Mouse (Mus musculus) intestine, embryonic 15.5 days (tissue): Measurements from ENCODE around the gene Tst. TPM values are rescaled to one million over a fixed set of nuclear protein-coding genes. Genes with fewer than 3 reads are reported as not detected.

ENCODE experiments used
- ATAC-seq: fragments of 200-750 bp; cut with Nextera tagmentation; 2 replicates; pipeline ENCODE4 v1.8.0; 2017; ENCODE audit warnings: moderate TSS enrichment, moderate library complexity
- H3K27ac ChIP-seq: fragments of 300-500 bp; sonication (generic); 2 replicates; pipeline ENCODE4 v1.5.1; 2015; ENCODE audit warnings: mild to moderate bottlenecking, inconsistent platforms
- H3K27me3 ChIP-seq: fragments of 300-500 bp; sonication (generic); replicated peaks from 2 replicates; pipeline ENCODE4 v1.6.1; 2015; ENCODE audit warnings: inconsistent platforms
- H3K36me3 ChIP-seq: fragments of 300-500 bp; sonication (generic); 2 replicates; pipeline ENCODE4 v1.6.1; 2015; ENCODE audit warnings: inconsistent platforms
- H3K4me1 ChIP-seq: fragments of 300-500 bp; sonication (generic); replicated peaks from 2 replicates; pipeline ENCODE4 v1.6.1; 2015; ENCODE audit warnings: inconsistent platforms
- H3K4me2 ChIP-seq: fragments of 300-500 bp; sonication (generic); replicated peaks from 2 replicates; pipeline ENCODE4 v1.6.1; 2015; ENCODE audit warnings: mild to moderate bottlenecking, inconsistent platforms
- H3K4me3 ChIP-seq: fragments of 300-500 bp; sonication (generic); replicated peaks from 2 replicates; pipeline ENCODE4 v1.5.1; 2015; ENCODE audit warnings: inconsistent platforms
- H3K9ac ChIP-seq: fragments of 300-500 bp; sonication (generic); 2 replicates; pipeline ENCODE4 v1.6.1; 2015; ENCODE audit warnings: inconsistent platforms
- H3K9me3 ChIP-seq: fragments of 300-500 bp; sonication (generic); 2 replicates; pipeline ENCODE4 v1.6.1; 2016; ENCODE audit warnings: inconsistent platforms
- WGBS: fragments of 180-500 bp; shearing (Covaris S2); methylation state at CpG from one replicate; pipeline ENCODE4 v1.1.7; 2015; 5-methylcytosine and 5-hydroxymethylcytosine counted together
- polyA plus RNA-seq: library from polyadenylated mRNA; unstranded; fragments of >200 nt; fragmentation: Nextera tagmentation; extraction: Ambion mirVana; gene quantifications from 2 replicates; pipeline ENCODE4 v1.2.1, GENCODE M21; 2015

Tst gene
- polyA plus RNA-seq, 1 experiment from 2014 or later = 33.4 TPM

- H3K36me3 ChIP-seq = no peaks in the 10 kb centered on the region; the same call in 1 of the 2 replicates
- H3K27me3 ChIP-seq = peaks cover 30% of the 10 kb centered on the region; the same call in 1 of the 2 replicates
- no peak overlapping the region for H3K9ac ChIP-seq
- H3K4me2 ChIP-seq = no peak overlapping the region
- no peak overlapping the region for H3K27ac ChIP-seq
- WGBS = 58% methylated on average over 8 of the region's 8 CpGs
- peaks cover 30% of the 10 kb centered on the region for H3K4me1 ChIP-seq
- no peak for ATAC-seq
- no peaks in the 10 kb centered on the region for H3K9me3 ChIP-seq
- no peak overlapping the region for H3K4me3 ChIP-seq
Observed at GRCm38 (mm10) chr15:78438505-78438904, 32.8 kb upstream of the Tst start.

GRCm38 (mm10) chr15:78438018-78438394 is 32.3 kb upstream of the Tst start:
- 0 out of 2 replicates have a peak overlapping the region, but pooled peaks have one; percentile 81 for H3K27ac ChIP-seq
- H3K9me3 ChIP-seq = no peaks in the 10 kb centered on the region
- H3K4me2 ChIP-seq = 0 out of 2 replicates have a peak overlapping the region, but pooled peaks have one; percentile 74

GRCm38 (mm10) chr15:78437237-78438017 is 31.7 kb upstream of the Tst start:
- peak overlapping the region; percentile 81 for H3K27ac ChIP-seq
- H3K9ac ChIP-seq = peak overlapping the region; percentile 36
- ATAC-seq = peak; percentile 52
- no peaks in the 10 kb centered on the region for H3K9me3 ChIP-seq
- peaks cover 30% of the 10 kb centered on the region for H3K4me1 ChIP-seq
- no peaks in the 10 kb centered on the region; the same call in 1 of the 2 replicates for H3K36me3 ChIP-seq
- peak overlapping the region; percentile 27 for H3K4me3 ChIP-seq
- peak overlapping the region; percentile 74 for H3K4me2 ChIP-seq
- WGBS = 17% methylated on average over 23 of the region's 23 CpGs
- H3K27me3 ChIP-seq = peaks cover 27% of the 10 kb centered on the region; the same call in 1 of the 2 replicates

More at GRCm38 (mm10) chr15:78438018-78438394, 32.3 kb upstream of the Tst start:
- Histone ChIP-seq H3K9ac (no peak overlapping the region), H3K36me3 (no peaks in the 10 kb centered on the region; the same call in 1 of the 2 replicates), H3K4me1 (peaks cover 30% of the 10 kb centered on the region), H3K4me3 (no peak overlapping the region), H3K27me3 (peaks cover 30% of the 10 kb centered on the region; the same call in 1 of the 2 replicates)
- WGBS = 46% methylated on average over 4 of the region's 4 CpGs
- 0 out of 2 replicates have a peak, but pooled peaks have one; percentile 1 for ATAC-seq

GRCm38 (mm10) chr15:78436380-78437192 is 30.9 kb upstream of the Tst start:
- Histone ChIP-seq H3K9ac (peak overlapping the region; percentile 40), H3K4me1 (peaks cover 33% of the 10 kb centered on the region), H3K36me3 (no peaks in the 10 kb centered on the region; the same call in 1 of the 2 replicates), H3K4me3 (peak overlapping the region; percentile 27), H3K27ac (peak overlapping the region; percentile 81), H3K4me2 (peak overlapping the region; percentile 74), H3K27me3 (peaks cover 27% of the 10 kb centered on the region; the same call in 1 of the 2 replicates), H3K9me3 (no peaks in the 10 kb centered on the region)
- WGBS = 10% methylated on average over 28 of the region's 32 CpGs
- peak; percentile 83 for ATAC-seq

- no peaks in the 10 kb centered on the region; the same call in 1 of the 2 replicates for H3K36me3 ChIP-seq
- peaks cover 34% of the 10 kb centered on the region for H3K4me1 ChIP-seq
- peaks cover 27% of the 10 kb centered on the region; the same call in 1 of the 2 replicates for H3K27me3 ChIP-seq
- no peak overlapping the region for H3K4me3 ChIP-seq
- H3K9ac ChIP-seq = no peak overlapping the region
- H3K27ac ChIP-seq = no peak overlapping the region
- WGBS = 85% methylated on average over 11 of the region's 11 CpGs
- ATAC-seq = no peak
- H3K4me2 ChIP-seq = no peak overlapping the region
- H3K9me3 ChIP-seq = no peaks in the 10 kb centered on the region
Observed at GRCm38 (mm10) chr15:78435681-78436080, 30.0 kb upstream of the Tst start.

- WGBS = 37% methylated on average over 6 of the region's 6 CpGs
Observed at GRCm38 (mm10) chr15:78434896-78435520, 29.3 kb upstream of the Tst start.

GRCm38 (mm10) chr15:78431541-78432121 is 25.9 kb upstream of the Tst start:
- Histone ChIP-seq H3K9me3 (no peaks in the 10 kb centered on the region), H3K4me3 (no peak overlapping the region), H3K27me3 (peaks cover 34% of the 10 kb centered on the region), H3K27ac (no peak overlapping the region), H3K9ac (no peak overlapping the region), H3K4me1 (peaks cover 17% of the 10 kb centered on the region), H3K4me2 (no peak overlapping the region), H3K36me3 (no peaks in the 10 kb centered on the region; the same call in 1 of the 2 replicates)
- 76% methylated on average over 7 of the region's 7 CpGs for WGBS
- ATAC-seq = no peak

More at GRCm38 (mm10) chr15:78434896-78435520, 29.3 kb upstream of the Tst start:
- Histone ChIP-seq H3K9me3 (no peaks in the 10 kb centered on the region), H3K4me3 (no peak overlapping the region), H3K27ac (no peak overlapping the region), H3K27me3 (peaks cover 26% of the 10 kb centered on the region; the same call in 1 of the 2 replicates), H3K9ac (no peak overlapping the region), H3K4me1 (peaks cover 34% of the 10 kb centered on the region), H3K36me3 (no peaks in the 10 kb centered on the region; the same call in 1 of the 2 replicates), H3K4me2 (no peak overlapping the region)
- ATAC-seq = no peak

GRCm38 (mm10) chr15:78430874-78431273 is 25.2 kb upstream of the Tst start:
- Histone ChIP-seq H3K4me3 (no peak overlapping the region), H3K9ac (no peak overlapping the region), H3K9me3 (no peaks in the 10 kb centered on the region), H3K36me3 (no peaks in the 10 kb centered on the region; the same call in 1 of the 2 replicates), H3K4me1 (peaks cover 10% of the 10 kb centered on the region), H3K27ac (no peak overlapping the region), H3K27me3 (peaks cover 32% of the 10 kb centered on the region), H3K4me2 (no peak overlapping the region)
- WGBS = 82% methylated on average over 10 of the region's 10 CpGs
- ATAC-seq = no peak

GRCm38 (mm10) chr15:78429871-78430622 is 24.3 kb upstream of the Tst start:
- Histone ChIP-seq H3K4me1 (peaks cover 10% of the 10 kb centered on the region), H3K9ac (no peak overlapping the region), H3K4me2 (peak overlapping the region; percentile 71), H3K9me3 (no peaks in the 10 kb centered on the region), H3K27ac (no peak overlapping the region), H3K27me3 (peaks cover 31% of the 10 kb centered on the region), H3K4me3 (peak overlapping the region; percentile 57; the same call in 1 of the 2 replicates), H3K36me3 (no peaks in the 10 kb centered on the region; the same call in 1 of the 2 replicates)
- WGBS = 78% methylated on average over 13 of the region's 13 CpGs
- ATAC-seq = no peak

- H3K9me3 ChIP-seq = no peaks in the 10 kb centered on the region
- peak overlapping the region; percentile 68 for H3K27ac ChIP-seq
- peaks cover 40% of the 10 kb centered on the region for H3K27me3 ChIP-seq
- peaks cover 10% of the 10 kb centered on the region for H3K4me1 ChIP-seq
- H3K4me2 ChIP-seq = peak overlapping the region; percentile 71
- H3K9ac ChIP-seq = peak overlapping the region; percentile 56
- WGBS = 21% methylated on average over 3 of the region's 3 CpGs
- peak overlapping the region; percentile 57 for H3K4me3 ChIP-seq
- ATAC-seq = no peak
- H3K36me3 ChIP-seq = no peaks in the 10 kb centered on the region; the same call in 1 of the 2 replicates
Observed at GRCm38 (mm10) chr15:78429139-78429459, 23.4 kb upstream of the Tst start.
